In genomic region chr12:88801656-88802007, GRCm38 (mm10) we compare ENCODE assay signal across 14 mouse cellular contexts.
DNase-seq lines count a peak whose midpoint lies in the region; ATAC-seq lines count a peak whose summit lies in the region.
"Had no signal": no experiment of that assay in that cellular context is flagged by ENCODE, and none has a peak within 500 bp of the region (broad histone marks: within the 10 kb centered on the region; RNA-seq: fewer than 3 reads in every experiment).

No protein-coding gene starts in this region.

- no peak for DNase-seq in embryonic facial prominence, embryonic 10.5 days (ENCODE audit: low spot score)
- DNase-seq in forebrain, embryonic 10.5 days (ENCODE audit: extremely low spot score, low spot score): no peak
- no peak for DNase-seq in hindbrain, embryonic 11.5 days (ENCODE audit: low spot score)
- no peak for DNase-seq in heart, adult 18-20 months
- no peak for DNase-seq in layer of hippocampus, adult 8-10 months (ENCODE audit: low spot score in 2 of 2)
- DNase-seq in kidney, postnatal 4 days: no peak
- DNase-seq: cerebellum, adult 9-10 months; heart, adult 11 months; kidney, adult 18-20 months; lung, adult 2 months; lung, postnatal 4 days had no signal

- H3K27ac ChIP-seq in embryonic facial prominence, embryonic 10.5 days (replicated peaks): peak overlapping the region; percentile 30; the same call in 1 of the 2 replicates
- H3K27ac ChIP-seq in forebrain, embryonic 10.5 days: peak overlapping the region; percentile 78
- H3K27ac ChIP-seq in hindbrain, embryonic 11.5 days (ENCODE audit: low read depth, low read length): peak overlapping the region; percentile 82
- H3K27ac ChIP-seq in midbrain, embryonic 12.5 days (replicated peaks): peak overlapping the region; percentile 87
- H3K27ac ChIP-seq: embryonic facial prominence, embryonic 15.5 days; limb, embryonic 15.5 days had no signal

- no peak overlapping the region for H3K4me2 ChIP-seq in hindbrain, embryonic 11.5 days (replicated peaks; ENCODE audit: low read depth, low read length)
- 0 out of 2 replicates have a peak overlapping the region, but pooled peaks have one; percentile 1 for H3K4me2 ChIP-seq in midbrain, embryonic 12.5 days (replicated peaks)
- H3K4me2 ChIP-seq: embryonic facial prominence, embryonic 15.5 days; limb, embryonic 15.5 days had no signal

- WGBS in embryonic facial prominence, embryonic 10.5 days: 48% methylated on average over 1 of the region's 1 CpGs
- 46% methylated on average over 1 of the region's 1 CpGs for WGBS in forebrain, embryonic 10.5 days
- 35% methylated on average over 1 of the region's 1 CpGs for WGBS in hindbrain, embryonic 11.5 days
- 16% methylated on average over 1 of the region's 1 CpGs for WGBS in midbrain, embryonic 12.5 days

- H3K27me3 ChIP-seq in embryonic facial prominence, embryonic 10.5 days (replicated peaks; ENCODE audit: low read depth, poor library complexity, severe bottlenecking): no peaks in the 10 kb centered on the region
- peaks cover 24% of the 10 kb centered on the region; the same call in 1 of the 2 replicates for H3K27me3 ChIP-seq in forebrain, embryonic 10.5 days (ENCODE audit: poor library complexity, severe bottlenecking)
- no peaks in the 10 kb centered on the region for H3K27me3 ChIP-seq in hindbrain, embryonic 11.5 days (ENCODE audit: control insufficient read depth, insufficient read depth, low read length)
- no peaks in the 10 kb centered on the region for H3K27me3 ChIP-seq in midbrain, embryonic 12.5 days
- H3K27me3 ChIP-seq: embryonic facial prominence, embryonic 15.5 days; limb, embryonic 15.5 days had no signal

- ATAC-seq in hindbrain, embryonic 11.5 days (ENCODE audit: low FRiP score): no peak; the same call in 1 of the 2 replicates
- ATAC-seq in midbrain, embryonic 12.5 days (ENCODE audit: low FRiP score, low read depth): peak; percentile 79; the same call in 1 of the 2 replicates

- no peaks in the 10 kb centered on the region for H3K36me3 ChIP-seq in embryonic facial prominence, embryonic 10.5 days (replicated peaks)
- no peaks in the 10 kb centered on the region for H3K36me3 ChIP-seq in forebrain, embryonic 10.5 days (replicated peaks)
- H3K36me3 ChIP-seq in hindbrain, embryonic 11.5 days (ENCODE audit: control insufficient read depth, insufficient read depth, low read length): no peaks in the 10 kb centered on the region
- no peaks in the 10 kb centered on the region for H3K36me3 ChIP-seq in midbrain, embryonic 12.5 days
- H3K36me3 ChIP-seq: embryonic facial prominence, embryonic 15.5 days; limb, embryonic 15.5 days had no signal

- H3K9ac ChIP-seq in hindbrain, embryonic 11.5 days (ENCODE audit: low read depth, low read length): no peak overlapping the region
- no peak overlapping the region for H3K9ac ChIP-seq in midbrain, embryonic 12.5 days (replicated peaks)
- H3K9ac ChIP-seq: embryonic facial prominence, embryonic 15.5 days; limb, embryonic 15.5 days had no signal

- peaks cover 13% of the 10 kb centered on the region for H3K4me1 ChIP-seq in embryonic facial prominence, embryonic 10.5 days
- peaks cover 27% of the 10 kb centered on the region for H3K4me1 ChIP-seq in forebrain, embryonic 10.5 days
- no peaks in the 10 kb centered on the region for H3K4me1 ChIP-seq in hindbrain, embryonic 11.5 days (replicated peaks; ENCODE audit: control insufficient read depth, insufficient read depth, low read length)
- H3K4me1 ChIP-seq in midbrain, embryonic 12.5 days: peaks cover 33% of the 10 kb centered on the region
- H3K4me1 ChIP-seq: embryonic facial prominence, embryonic 15.5 days; limb, embryonic 15.5 days had no signal

- H3K9me3 ChIP-seq in embryonic facial prominence, embryonic 10.5 days: no peaks in the 10 kb centered on the region
- H3K9me3 ChIP-seq in forebrain, embryonic 10.5 days: no peaks in the 10 kb centered on the region
- no peaks in the 10 kb centered on the region for H3K9me3 ChIP-seq in hindbrain, embryonic 11.5 days (ENCODE audit: control insufficient read depth, low read length)
- H3K9me3 ChIP-seq in midbrain, embryonic 12.5 days: no peaks in the 10 kb centered on the region
- H3K9me3 ChIP-seq: embryonic facial prominence, embryonic 15.5 days; limb, embryonic 15.5 days had no signal

- no peak overlapping the region for H3K4me3 ChIP-seq in embryonic facial prominence, embryonic 10.5 days
- H3K4me3 ChIP-seq in forebrain, embryonic 10.5 days: no peak overlapping the region
- H3K4me3 ChIP-seq in hindbrain, embryonic 11.5 days (ENCODE audit: low read depth, low read length): no peak overlapping the region
- no peak overlapping the region for H3K4me3 ChIP-seq in midbrain, embryonic 12.5 days
- H3K4me3 ChIP-seq: embryonic facial prominence, embryonic 15.5 days; limb, embryonic 15.5 days had no signal

Comparison
In these comparisons a context has a peak if more than half of its experiments do, and no peak if none do; other contexts are left out.
1. H3K27ac ChIP-seq: peak in every context shown above with its lines; median percentile 87 in midbrain, embryonic 12.5 days; 82 in hindbrain, embryonic 11.5 days; 78 in forebrain, embryonic 10.5 days; 30 in embryonic facial prominence, embryonic 10.5 days.